Mouse (Mus musculus): ENCODE measurements around the gene Gm49366.
"Not testable (repeated sequence)": the region's sequence is repeated elsewhere in the genome, so short reads cannot be mapped to it uniquely, and the experiment has no call there.

- not testable (repeated sequence) for TF ChIP-seq TCF12 (IDR thresholded peaks at IDR 0.05; ENCODE audit: insufficient read depth, poor library complexity, severe bottlenecking); POLR2A (IDR thresholded peaks at IDR 0.05; ENCODE audit: insufficient read length, low read depth); USF1 (IDR thresholded peaks at IDR 0.05; ENCODE audit: low read depth); POLR2AphosphoS2 (IDR thresholded peaks at IDR 0.05; ENCODE audit: insufficient read length, low read depth); MAX (IDR thresholded peaks at IDR 0.05; ENCODE audit: low read depth); MYOG (IDR thresholded peaks at IDR 0.05; ENCODE audit: control insufficient read depth in 1 of 3, insufficient read depth in 1 of 3, insufficient read length in 2 of 3, low read depth in 2 of 3)
Observed at GRCm38 (mm10) chr12:84020528-84020927, 18.2 kb upstream of the Gm49366 start.

Data from myocyte (in vitro differentiated cells).